Mouse (Mus musculus): ENCODE results near the gene Phf7.

Gene Phf7

DNA sequence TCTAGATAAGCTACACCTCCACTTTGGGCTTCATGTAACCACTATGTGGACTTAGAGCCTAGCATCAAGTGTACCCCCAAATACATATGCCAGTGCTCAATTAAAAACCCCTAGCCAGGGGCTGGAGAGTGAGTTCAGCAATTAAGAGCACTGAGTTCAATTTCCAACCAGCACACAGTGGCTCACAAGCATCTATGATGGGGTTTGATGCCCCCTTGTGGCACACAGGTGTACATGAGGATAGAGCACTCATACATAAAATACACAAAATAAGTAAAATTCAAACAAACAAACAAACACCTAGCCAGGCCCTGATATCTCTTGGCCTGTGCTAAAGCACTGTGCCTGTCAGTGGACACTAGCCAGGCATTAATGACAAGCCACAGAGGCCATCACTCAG, 55.1 kb downstream of the Phf7 start:
- peak; percentile 55 for DNase-seq

DNA sequence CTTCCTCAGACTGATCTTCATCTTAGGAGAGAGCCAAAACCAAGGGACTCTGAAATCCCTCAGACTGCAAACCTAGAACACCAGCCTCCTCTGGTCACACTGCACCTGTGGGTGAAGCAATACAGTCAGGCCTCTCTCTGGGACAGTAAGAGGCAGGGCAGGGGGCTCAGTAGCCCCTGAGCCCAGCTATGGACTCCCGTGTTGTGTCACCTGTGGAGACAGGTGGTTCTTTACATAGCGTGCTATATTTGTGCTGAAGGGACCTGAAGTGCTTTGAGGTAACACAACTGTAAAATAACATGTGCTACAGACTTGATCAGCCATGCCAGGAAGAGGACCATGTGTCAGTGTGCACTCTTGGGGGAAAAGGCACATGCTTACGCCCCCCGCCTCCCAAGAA, 55.6 kb downstream of the Phf7 start:
- no peak for DNase-seq

DNA sequence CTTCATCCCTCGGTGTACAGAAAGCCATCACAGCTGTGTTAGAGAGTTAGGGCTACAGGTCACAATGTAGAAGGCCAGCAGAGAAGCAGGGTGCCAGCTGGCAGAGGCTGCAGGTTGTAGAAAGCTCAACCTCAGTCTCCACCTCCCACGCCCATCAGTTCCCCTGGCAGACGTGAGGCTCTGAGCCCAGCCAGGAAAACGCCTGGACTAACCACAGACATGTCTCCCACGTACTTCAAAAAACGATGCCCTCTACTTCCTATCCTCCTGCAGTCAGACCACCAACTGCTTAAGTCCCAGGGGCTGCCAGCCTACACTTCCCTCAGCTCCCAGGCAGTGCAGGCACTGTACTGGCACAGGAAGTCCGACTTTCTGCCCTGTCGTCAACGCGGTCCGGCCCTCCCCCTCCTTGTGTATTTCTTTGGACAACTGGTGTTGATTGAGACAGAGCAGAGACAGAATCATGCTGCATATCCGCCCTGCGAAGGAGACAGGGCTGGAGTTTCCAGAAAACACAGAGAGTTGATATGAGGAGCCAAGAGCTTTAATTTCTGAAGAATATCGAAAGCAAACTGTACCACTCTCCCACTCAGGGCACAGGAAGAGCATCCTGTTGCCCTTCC, 56.1 kb downstream of the Phf7 start:
- DNase-seq = peak; percentile 60

DNA sequence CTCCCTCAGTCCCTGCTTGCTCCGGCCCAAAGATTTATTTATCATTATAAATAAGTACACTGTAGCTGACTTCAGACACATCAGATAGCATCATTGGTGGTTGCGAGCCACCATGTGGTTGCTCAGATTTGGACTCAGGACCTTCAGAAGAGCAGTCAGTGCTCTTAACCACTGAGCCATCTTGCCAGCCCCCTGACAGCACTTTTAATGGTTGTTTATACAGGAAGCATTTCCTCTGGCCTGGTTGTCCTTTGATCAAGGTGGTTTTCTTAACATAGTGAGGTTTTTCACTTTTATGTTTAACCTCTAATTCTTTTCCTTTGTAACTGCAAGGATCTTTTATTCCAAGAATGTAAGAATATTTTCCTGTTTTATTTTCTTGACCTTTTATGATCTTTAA, 56.7 kb downstream of the Phf7 start:
- no peak for DNase-seq

DNA sequence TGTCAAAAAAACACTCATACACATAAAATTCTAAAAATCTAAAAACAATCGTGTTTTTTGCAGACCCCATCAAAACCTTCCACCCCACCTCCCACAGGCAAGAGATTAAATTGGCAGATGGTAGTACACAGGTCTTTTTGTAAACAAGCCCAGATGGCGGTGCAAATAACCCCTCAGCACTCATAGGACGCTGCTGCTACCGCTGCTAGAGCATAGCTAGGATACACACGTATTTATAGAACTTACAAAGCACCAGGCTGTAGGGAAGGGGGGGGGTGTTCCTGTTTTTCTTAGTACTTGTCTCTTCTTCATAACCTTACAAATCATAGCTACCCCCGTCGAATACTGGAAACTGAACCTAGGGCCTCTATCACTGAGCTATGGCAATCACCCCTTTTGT, 57.3 kb downstream of the Phf7 start:
- no peak for DNase-seq

DNA sequence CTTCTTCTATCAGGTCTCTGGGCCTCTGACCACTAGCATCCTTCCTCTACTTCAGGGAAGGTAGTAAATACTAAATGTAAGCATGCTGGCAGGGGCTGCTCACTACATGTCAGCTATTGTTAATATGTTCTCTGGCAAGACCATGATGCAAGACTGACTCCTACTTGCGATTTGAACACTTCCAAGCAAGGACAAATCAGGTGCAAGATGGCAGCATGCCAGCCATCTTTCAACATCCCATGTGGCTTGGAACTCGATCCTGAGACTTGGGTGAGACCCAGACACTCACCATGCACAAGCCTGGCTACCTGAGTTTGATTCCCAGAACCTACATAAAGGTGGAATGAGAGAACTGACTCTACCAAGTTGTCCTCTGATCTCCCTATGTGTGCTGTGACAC, 59.2 kb downstream of the Phf7 start:
- no peak for DNase-seq

DNA sequence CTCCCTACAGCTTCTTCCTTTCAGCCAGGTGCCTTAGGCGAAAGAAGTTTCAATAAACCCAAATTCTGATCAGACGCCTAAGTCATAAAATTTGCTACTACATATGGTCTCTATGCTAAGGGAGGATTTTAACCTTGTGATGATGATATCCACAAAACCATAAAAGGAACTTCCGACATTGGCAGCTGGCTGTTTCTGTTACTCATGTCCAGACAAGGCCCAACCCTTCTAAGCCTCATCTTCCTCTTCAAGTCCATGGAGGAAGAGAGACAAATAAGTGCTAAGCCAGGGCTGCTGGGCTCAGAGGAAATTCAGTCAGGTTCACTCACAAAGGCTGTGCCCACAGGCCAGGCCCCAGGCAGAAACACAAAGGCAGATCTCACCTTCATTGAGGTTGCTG, 61.8 kb downstream of the Phf7 start:
- DNase-seq = no peak

DNA sequence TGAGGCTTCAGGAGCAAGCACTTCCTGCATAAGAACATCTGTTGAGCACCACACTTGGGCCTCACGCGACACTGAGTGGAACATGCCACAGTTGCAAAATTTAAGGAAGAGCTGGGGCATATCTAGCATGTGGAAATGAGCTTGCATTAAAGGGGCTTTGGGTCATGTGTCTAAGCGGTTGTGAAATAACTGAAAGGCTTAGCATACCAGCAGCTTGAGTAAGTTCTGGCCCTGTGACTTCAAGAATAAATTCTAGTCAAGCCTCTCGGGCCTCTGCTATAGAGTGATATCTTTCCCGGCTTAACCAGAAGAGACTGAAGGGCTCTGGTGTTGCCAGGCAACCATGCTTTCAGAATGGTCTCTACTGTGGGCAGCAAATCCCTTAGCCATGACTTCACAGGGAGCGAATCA, 62.3 kb downstream of the Phf7 start:
- no peak for DNase-seq
